Comparison of ENCODE assay signal across 8 mouse cellular contexts in the genomic region with DNA sequence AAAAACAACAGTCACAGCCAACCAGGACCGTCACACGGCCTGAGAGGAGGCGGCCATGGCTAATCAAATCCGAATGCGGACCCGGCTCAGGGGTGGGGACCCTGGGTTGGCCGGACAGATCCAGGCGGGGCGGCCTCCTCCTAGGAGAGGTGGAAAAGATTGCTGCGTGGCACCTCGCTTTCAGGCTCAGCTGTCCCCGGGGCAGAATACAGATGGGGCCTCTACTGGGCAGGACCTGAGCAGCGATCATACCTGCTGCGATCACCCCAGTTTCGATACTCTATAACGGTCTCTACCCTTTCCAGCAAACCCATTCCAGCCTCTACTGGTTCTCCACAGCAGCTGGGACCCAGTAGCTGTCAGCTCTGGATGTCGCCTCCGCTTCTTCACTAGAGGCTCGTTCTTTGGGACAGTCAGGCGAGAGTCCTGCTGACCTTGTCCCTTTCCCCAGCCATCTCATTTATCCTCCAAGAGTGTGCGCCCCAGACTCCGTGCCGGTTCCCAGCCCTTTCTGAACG. TPM values are rescaled to one million over a fixed set of nuclear protein-coding genes. Genes with fewer than 3 reads are reported as not detected.
DNase-seq lines count a peak whose midpoint lies in the region; ATAC-seq and TF ChIP-seq lines count a peak whose summit lies in the region.

No protein-coding gene starts in this region.

- H3K27ac ChIP-seq in left cerebral cortex, adult 2 months: no peak overlapping the region; the same call in 1 of the 2 replicates
- H3K27ac ChIP-seq in embryonic facial prominence, embryonic 12.5 days: no peak overlapping the region
- H3K27ac ChIP-seq in heart, embryonic 12.5 days (ENCODE audit: poor library complexity, severe bottlenecking): peak overlapping the region; percentile 86
- H3K27ac ChIP-seq in midbrain, embryonic 10.5 days (replicated peaks): peak overlapping the region; percentile 86

- H3K4me3 ChIP-seq in left cerebral cortex, adult 2 months: peak overlapping the region; percentile 66
- H3K4me3 ChIP-seq in embryonic facial prominence, embryonic 12.5 days: peak overlapping the region; percentile 58
- H3K4me3 ChIP-seq in heart, embryonic 12.5 days: peak overlapping the region; percentile 78
- H3K4me3 ChIP-seq in midbrain, embryonic 10.5 days: peak overlapping the region; percentile 69

- 2% methylated on average over 24 of the region's 24 CpGs for WGBS in embryonic facial prominence, embryonic 12.5 days
- 1% methylated on average over 24 of the region's 24 CpGs for WGBS in heart, embryonic 12.5 days
- 2% methylated on average over 24 of the region's 24 CpGs for WGBS in midbrain, embryonic 10.5 days

- peak overlapping the region; percentile 89 for H3K4me2 ChIP-seq in embryonic facial prominence, embryonic 12.5 days (replicated peaks)
- peak overlapping the region; percentile 85 for H3K4me2 ChIP-seq in heart, embryonic 12.5 days

- no peaks in the 10 kb centered on the region for H3K36me3 ChIP-seq in embryonic facial prominence, embryonic 12.5 days
- H3K36me3 ChIP-seq in heart, embryonic 12.5 days: no peaks in the 10 kb centered on the region
- H3K36me3 ChIP-seq in midbrain, embryonic 10.5 days: no peaks in the 10 kb centered on the region

- no peak for ATAC-seq in embryonic facial prominence, embryonic 12.5 days (ENCODE audit: insufficient number of reproducible peaks, insufficient read depth, low FRiP score, low TSS enrichment)
- peak; percentile 52 for ATAC-seq in heart, embryonic 12.5 days (ENCODE audit: insufficient number of reproducible peaks, low FRiP score)
- no peak for ATAC-seq in erythroid progenitor cell, adult 5-6 weeks (replicated peaks; ENCODE audit: low FRiP score, poor library complexity, severe bottlenecking)

- DNase-seq in left cerebral cortex, adult 2 months (ENCODE audit: extremely low spot score in 1 of 2, low spot score in 2 of 2): no peak
- DNase-seq in left cerebral cortex, postnatal 25 days (ENCODE audit: low spot score in 2 of 2): no peak
- DNase-seq in kidney, postnatal 36 days: peak; percentile 22 to 48
- peak; percentile 62 for DNase-seq in midbrain, embryonic 10.5 days (ENCODE audit: low spot score)
- DNase-seq in left cerebral cortex, adult 8-10 months (ENCODE audit: low spot score in 2 of 2): no peak

- peaks cover 15% of the 10 kb centered on the region; the same call in 1 of the 2 replicates for H3K4me1 ChIP-seq in embryonic facial prominence, embryonic 12.5 days
- peaks cover 37% of the 10 kb centered on the region for H3K4me1 ChIP-seq in heart, embryonic 12.5 days (replicated peaks)
- peaks cover 45% of the 10 kb centered on the region for H3K4me1 ChIP-seq in midbrain, embryonic 10.5 days

- no peaks in the 10 kb centered on the region for H3K9me3 ChIP-seq in embryonic facial prominence, embryonic 12.5 days
- H3K9me3 ChIP-seq in heart, embryonic 12.5 days (replicated peaks): no peaks in the 10 kb centered on the region
- no peaks in the 10 kb centered on the region for H3K9me3 ChIP-seq in midbrain, embryonic 10.5 days (replicated peaks)

- peak overlapping the region; percentile 56 for H3K9ac ChIP-seq in embryonic facial prominence, embryonic 12.5 days
- peak overlapping the region; percentile 81 for H3K9ac ChIP-seq in heart, embryonic 12.5 days

- intact Hi-C loops in left cerebral cortex, adult 2 months (cut with DNase I): loop anchor here (5.0 kb wide), 1 partner anchor 76 kb away; no protein-coding TSS in a partner anchor
- intact Hi-C loops in left cerebral cortex, postnatal 25 days (cut with DNase I): no loop called here

- TF ChIP-seq CTCF in left cerebral cortex, adult 2 months (IDR thresholded peaks at IDR 0.05): no peak

- H3K27me3 ChIP-seq in embryonic facial prominence, embryonic 12.5 days: peaks cover 34% of the 10 kb centered on the region
- no peaks in the 10 kb centered on the region for H3K27me3 ChIP-seq in heart, embryonic 12.5 days (replicated peaks)
- H3K27me3 ChIP-seq in midbrain, embryonic 10.5 days (ENCODE audit: low read depth, poor library complexity, severe bottlenecking): peaks cover 92% of the 10 kb centered on the region

RNA-seq across cellular contexts. Expression of a gene that starts 1.8 kb away (rescaled TPM):
- total RNA-seq in left cerebral cortex, adult 2 months (2021): 1 to 10 TPM; 4.3 to 7.1 TPM
- total RNA-seq in left cerebral cortex, postnatal 25 days (2021): 1 to 10 TPM; 5.9 to 7.1 TPM
- polyA plus RNA-seq in embryonic facial prominence, embryonic 12.5 days (2016; fragmentation: Nextera tagmentation; extraction: Ambion mirVana): 14.6 and 15.5 TPM in 2 replicates
- 23.8 and 27.1 TPM in 2 replicates for polyA plus RNA-seq in heart, embryonic 12.5 days (2016; fragmentation: Nextera tagmentation; extraction: Ambion mirVana)
- polyA plus RNA-seq in midbrain, embryonic 10.5 days (2016; fragmentation: Nextera tagmentation; extraction: Ambion mirVana): 4.1 and 6.6 TPM in 2 replicates
- not detected in 2 replicates for total RNA-seq in erythroid progenitor cell, adult 5-6 weeks (2015; ENCODE audit: low replicate concordance)
- not detected in 2 replicates for total RNA-seq in erythroid progenitor cell, adult 5-6 weeks (2017; ENCODE audit: low replicate concordance)
- total RNA-seq in left cerebral cortex, adult 8-10 months (2022): 1 to 10 TPM; 4.0 to 6.0 (median 4.6) TPM

Comparison
In these comparisons a context has a peak if more than half of its experiments do, and no peak if none do; other contexts are left out.
1. DNase-seq: peak in kidney, postnatal 36 days (2 of 2) and midbrain, embryonic 10.5 days (single experiment); none in left cerebral cortex, adult 2 months (0 of 2), left cerebral cortex, postnatal 25 days (0 of 2) and left cerebral cortex, adult 8-10 months (0 of 2).
2. H3K27ac ChIP-seq: peak in heart, embryonic 12.5 days (single experiment) and midbrain, embryonic 10.5 days (single experiment); none in left cerebral cortex, adult 2 months (single experiment) and embryonic facial prominence, embryonic 12.5 days (single experiment).
3. RNA of a gene that starts 1.8 kb away (total RNA-seq): 4.3 to 7.1 TPM in left cerebral cortex, adult 2 months, 5.9 to 7.1 TPM in left cerebral cortex, postnatal 25 days and 4.0 to 6.0 TPM in left cerebral cortex, adult 8-10 months; not detected in erythroid progenitor cell, adult 5-6 weeks; every median in the first group is over 4 times any median in the second.
4. Peak in every context shown above with its lines, with median percentiles within 50 percentile points of each other: H3K4me3 ChIP-seq.